Mouse (Mus musculus): ENCODE measurements around the gene Alkbh4.

DNA sequence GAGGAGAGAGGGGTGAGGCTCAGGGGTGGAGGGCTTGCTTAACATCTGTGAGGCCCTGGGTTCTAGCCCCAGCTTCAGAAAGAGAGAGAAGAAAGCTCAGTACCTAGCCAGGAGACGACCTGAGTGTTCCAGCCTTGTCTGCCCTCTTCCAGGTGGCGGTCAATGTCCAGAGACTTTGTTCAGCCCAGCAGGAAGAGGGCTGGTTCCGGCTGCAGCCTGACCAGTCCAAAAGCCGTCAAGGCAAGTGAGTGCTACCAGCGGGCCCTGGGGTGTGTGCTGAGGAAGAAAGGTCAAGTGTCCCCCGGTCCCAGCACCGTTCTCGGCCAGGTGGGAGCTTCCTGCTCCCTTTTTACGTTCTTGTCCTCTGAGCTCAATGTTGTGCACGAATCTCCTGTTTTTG, 37.4 kb upstream of the Alkbh4 start:
- TF ChIP-seq POLR2A (IDR thresholded peaks at IDR 0.05; ENCODE audit: insufficient read length, low read depth) (no peak), MYOG (IDR thresholded peaks at IDR 0.05; ENCODE audit: control insufficient read depth in 1 of 3, insufficient read depth in 1 of 3, insufficient read length in 2 of 3, low read depth in 2 of 3) (no peak), USF1 (IDR thresholded peaks at IDR 0.05; ENCODE audit: low read depth) (no peak), MAX (IDR thresholded peaks at IDR 0.05; ENCODE audit: low read depth) (no peak), POLR2AphosphoS2 (IDR thresholded peaks at IDR 0.05; ENCODE audit: insufficient read length, low read depth) (no peak)

Data from myocyte (in vitro differentiated cells).